Mouse (Mus musculus) embryo, embryonic 11.5 days (tissue): ENCODE data around the gene Slc26a3.
"Not testable (repeated sequence)": the region's sequence is repeated elsewhere in the genome, so short reads cannot be mapped to it uniquely, and the experiment has no call there.

ENCODE experiments used
- DNase-seq: peaks from one replicate; pipeline ENCODE4 v3.0.0-alpha.2; 2012; ENCODE audit warnings: low read depth, low spot score

The Slc26a3 gene

DNA sequence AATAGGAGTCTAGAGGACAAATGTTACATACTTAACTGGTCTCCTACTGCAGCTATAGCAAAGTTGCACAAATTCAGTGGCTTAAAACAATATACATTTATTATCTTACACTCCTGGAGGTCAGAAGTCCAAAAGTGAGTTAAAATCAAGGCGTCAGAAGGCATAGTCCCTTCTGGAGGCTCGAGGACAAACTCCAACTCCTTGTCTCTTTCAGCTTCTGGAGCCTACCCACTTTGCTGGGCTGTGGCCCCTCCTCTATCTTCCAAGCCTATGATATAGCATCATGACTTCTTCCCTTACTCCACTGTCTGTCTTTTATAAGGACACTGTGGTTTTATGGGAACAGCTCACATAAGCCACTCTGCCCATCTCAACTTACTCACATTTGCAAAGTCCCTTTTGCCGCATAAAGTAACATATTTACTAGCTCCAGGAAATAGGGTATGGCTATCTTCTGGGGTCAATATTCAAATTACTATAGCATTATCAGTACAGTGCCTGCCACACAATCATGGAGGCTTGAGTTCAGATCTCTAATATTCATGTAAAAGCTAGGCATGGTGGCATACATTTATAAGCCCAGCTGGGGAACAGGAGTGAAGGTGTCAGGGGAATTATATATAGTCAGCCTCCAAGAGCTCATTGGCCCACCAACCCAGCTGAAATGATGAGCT, 31.4 kb downstream of the Slc26a3 start:
- DNase-seq: no peak

DNA sequence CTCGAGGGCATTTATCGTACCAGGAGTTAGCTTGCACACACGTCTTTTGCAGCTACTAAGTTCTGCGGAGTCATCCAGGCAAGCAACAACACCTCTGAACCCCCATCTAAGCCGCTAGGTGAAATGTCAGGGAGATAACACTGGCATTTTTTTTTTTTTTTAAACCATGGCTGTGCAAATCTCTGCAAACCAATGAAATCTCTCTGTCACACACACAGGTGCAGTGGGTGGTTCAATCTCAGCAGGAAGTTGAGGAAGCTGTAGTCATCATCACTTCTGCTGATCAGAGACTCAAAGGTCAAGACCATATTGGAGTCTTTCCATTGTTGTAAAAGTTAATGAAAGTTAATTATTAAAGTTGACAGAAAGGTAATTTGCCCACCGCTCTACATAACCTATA, 47.1 kb downstream of the Slc26a3 start:
- DNase-seq: no peak

DNA sequence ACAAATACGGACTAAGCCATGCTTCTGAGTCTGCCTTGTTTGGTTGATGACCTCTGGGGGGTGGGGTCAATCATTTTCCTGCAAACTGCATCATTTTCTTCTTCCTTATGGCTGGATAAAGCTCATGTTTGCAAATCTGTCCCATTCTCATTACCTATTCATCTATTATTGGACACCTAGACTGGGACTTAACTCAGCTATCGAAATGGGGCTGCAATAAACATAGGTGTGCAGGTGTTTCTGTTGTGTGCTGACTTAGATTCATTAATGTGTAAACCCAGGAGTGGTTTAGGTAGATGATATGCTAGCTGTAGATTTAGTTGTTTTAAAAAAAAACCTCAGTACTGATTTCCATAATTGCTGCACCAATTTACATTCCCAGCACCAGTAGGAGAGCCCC, 48.9 kb downstream of the Slc26a3 start:
- no peak for DNase-seq

DNA sequence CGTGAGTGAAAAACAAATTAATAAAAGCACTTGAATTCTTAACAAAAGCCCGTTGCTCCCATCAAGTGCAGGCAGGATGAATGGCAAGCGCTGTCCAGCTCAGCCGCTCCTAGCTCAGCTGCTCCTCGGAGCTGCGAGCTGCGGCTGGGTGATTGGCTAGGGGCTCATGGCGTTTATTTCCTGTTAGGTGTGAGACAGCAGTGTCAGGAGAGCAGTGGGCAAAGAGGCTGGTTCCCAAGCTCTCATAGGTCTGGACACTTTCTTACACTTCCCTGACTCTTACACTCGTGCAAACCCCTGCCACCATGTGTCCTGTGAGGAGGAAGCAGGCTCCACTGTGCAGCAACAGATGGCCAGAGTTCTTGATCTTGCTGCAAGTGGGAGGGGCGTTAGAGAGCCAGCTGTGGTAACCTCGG, 53.5 kb downstream of the Slc26a3 start:
- peak; percentile 52 for DNase-seq

DNA sequence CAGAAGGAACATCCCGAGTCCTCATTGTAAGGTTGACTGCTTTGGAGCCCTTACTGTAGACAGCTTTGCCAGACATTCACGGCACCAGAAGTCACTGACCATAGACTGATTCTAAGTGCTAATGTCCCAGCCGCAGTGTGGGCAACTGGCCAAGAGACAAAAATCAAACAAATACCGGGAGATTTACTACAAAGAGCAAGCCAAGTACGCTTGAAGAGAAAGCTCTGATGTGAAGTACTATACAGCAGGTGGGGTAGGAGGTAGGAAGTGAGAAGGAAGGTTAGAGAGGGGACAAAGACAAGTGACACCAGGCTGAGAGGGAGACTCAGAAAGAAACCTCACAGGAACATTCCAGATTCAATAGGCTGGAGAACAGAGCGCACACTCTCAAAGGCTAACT, 54.2 kb downstream of the Slc26a3 start:
- no peak for DNase-seq

DNA sequence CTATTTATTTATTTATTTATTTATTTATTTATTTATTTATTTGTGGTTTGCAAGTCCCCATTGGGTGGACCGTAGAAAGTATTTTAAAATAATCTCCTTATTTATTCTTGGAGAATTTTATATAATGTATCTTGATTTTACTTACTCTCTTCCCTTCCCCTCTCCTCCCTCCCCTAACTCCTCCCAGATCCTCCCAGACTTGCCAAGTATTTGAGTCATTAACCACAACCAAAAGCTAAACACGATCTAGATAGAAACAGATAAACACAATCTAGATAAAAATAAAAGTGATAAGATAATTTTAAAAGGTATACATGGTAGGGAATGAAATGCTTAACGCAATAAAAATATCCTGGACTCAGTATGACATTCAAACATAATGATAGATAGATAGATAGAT, 58.7 kb downstream of the Slc26a3 start:
- DNase-seq: no peak

DNA sequence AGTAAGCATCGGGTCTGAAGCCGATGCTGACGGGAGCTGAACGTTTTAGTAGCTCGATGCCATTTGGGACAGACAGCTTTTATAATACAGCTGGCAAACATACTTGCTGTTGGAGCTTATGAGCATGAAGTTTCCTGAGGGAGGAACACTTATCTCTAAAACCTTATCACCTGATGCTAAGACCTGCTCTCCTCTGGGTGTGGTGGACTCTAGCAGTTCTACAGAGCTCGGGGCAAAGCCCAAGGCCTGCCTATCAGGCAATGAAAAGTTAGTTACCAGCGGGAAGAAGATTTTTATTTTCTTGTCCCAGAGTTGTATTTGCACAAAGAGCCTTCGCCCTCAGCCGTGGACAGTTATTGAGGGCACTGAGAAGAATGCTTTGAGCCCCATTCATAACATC, 65.6 kb downstream of the Slc26a3 start:
- no peak for DNase-seq

DNA sequence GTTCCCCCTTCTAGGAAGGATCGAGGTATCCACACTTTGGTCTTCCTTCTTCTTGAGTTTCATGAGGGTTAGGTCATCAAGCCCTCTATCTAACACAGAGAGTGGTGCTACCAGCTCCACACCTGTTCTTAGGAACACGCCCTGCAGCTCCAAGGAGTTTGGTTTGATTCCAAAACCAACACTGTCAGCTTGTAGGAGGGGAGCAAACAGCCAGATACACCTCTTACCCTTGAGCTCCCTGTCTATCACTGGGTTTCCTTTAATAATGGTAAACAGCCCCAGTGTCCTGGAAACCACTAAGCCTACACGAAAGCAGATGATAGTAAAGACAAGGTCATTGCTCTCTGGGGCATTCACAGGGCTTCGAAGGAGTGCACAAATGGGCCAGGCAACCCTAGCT, 67.8 kb downstream of the Slc26a3 start:
- no peak for DNase-seq

DNA sequence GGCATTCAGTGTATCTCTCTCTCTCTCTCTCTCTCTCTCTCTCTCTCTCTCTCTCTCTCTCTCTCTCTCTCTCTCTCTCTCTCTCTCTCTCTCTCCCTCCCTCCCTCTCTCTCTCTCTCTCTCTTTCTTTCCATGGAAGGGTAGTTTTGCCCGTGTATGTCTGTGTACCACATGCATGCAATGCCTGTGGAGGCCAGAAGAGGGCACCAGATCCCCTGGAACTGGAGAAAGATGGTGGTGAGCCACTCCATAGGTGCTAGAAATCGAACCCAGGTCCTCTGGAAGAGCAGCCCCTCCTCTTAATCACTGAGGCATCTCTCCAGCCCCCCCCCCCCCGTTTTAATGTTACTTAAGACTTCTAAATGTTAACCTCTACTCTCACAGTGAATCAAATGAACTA, 69.6 kb downstream of the Slc26a3 start:
- not testable (repeated sequence) for DNase-seq

DNA sequence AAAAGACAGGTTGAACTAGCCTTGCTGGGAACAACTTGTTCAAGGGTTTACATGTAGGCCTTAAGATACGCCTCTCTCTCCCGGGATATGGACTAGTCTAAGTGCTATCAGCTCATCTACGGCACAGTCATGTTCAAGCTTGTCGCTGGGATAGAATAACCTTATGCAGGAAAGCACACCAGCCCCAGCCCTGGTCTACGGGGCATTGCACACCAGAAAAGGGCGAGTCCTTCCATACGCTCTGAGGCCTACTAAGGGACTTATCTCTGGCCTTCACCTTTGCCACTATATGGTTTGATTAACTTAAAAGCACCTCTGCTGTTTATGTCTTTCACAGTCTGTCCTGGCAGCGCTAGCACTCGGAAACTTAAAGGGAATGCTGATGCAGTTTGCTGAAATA, 70.7 kb downstream of the Slc26a3 start:
- no peak for DNase-seq

DNA sequence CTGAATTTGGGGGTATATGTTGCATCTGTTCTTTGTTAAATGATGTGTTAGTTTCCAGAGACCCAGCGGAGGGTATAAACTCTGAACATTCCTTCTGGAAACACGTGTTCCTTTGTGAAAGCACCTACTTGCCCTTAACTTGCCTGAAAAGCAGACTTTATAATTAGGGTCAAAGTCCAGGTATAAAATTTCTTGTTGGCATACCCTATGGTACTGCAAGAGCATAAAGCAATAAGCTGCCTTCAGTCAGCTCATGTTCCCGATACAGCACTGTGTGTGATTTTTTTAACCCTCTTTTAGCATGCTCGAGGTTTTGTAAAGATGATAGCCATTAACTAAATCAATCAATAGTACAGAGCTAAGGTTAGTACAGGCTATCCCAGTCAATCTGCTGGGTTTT, 71.9 kb downstream of the Slc26a3 start:
- no peak for DNase-seq

DNA sequence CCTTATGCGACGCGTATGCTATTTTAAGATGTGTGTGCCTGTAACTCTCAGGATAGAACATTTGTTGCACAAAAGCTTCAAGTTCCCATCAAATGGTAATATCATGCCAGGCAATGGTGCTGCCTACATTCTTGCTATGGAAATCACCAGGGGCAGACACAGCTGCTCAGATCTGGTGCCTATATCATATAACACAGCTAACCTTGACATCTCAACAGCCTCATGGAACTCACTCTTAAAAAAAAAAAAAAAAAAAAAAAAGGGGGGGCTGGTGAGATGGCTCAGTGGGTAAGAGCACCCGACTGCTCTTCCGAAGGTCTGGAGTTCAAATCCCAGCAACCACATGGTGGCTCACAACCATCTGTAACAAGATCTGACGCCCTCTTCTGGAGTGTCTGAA, 87.5 kb downstream of the Slc26a3 start:
- not testable (repeated sequence) for DNase-seq

DNA sequence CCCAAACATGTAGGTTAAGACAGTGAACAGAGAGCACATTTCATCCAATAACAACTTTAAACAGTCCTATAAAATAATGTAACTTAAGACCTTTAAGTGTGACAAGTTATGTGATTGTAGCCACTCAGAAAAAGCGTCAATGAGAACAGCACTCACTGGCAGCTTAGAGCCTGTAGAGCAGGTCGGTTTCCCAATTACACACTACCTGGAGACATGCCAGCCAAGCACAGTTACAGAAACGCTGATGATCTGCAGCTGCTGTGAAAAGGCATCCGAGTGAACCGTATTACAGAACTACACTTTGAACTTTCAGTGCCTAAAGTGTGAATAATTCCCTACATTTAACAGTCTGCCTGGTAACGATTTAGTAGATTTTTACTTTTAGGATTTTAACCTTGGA, 95.8 kb downstream of the Slc26a3 start:
- no peak for DNase-seq

DNA sequence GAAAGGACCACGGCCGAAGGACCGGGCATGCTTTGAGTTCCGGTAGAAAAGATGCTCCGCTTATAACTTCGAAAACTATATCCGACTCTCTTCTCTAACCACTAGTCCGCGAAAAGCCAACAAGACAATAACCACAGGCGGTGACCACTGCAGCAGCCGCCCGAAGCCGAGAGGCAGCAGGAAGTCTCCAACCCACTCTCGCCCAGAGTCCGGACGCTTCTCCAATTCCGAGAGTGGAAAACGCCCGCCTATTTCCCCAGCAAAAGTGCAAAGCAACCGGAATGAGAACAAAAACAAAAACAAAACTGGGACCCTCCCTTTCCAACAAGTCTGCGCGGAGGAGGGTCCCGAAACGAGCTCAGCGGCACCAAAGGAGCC, 108.3 kb downstream of the Slc26a3 start:
- no peak for DNase-seq

DNA sequence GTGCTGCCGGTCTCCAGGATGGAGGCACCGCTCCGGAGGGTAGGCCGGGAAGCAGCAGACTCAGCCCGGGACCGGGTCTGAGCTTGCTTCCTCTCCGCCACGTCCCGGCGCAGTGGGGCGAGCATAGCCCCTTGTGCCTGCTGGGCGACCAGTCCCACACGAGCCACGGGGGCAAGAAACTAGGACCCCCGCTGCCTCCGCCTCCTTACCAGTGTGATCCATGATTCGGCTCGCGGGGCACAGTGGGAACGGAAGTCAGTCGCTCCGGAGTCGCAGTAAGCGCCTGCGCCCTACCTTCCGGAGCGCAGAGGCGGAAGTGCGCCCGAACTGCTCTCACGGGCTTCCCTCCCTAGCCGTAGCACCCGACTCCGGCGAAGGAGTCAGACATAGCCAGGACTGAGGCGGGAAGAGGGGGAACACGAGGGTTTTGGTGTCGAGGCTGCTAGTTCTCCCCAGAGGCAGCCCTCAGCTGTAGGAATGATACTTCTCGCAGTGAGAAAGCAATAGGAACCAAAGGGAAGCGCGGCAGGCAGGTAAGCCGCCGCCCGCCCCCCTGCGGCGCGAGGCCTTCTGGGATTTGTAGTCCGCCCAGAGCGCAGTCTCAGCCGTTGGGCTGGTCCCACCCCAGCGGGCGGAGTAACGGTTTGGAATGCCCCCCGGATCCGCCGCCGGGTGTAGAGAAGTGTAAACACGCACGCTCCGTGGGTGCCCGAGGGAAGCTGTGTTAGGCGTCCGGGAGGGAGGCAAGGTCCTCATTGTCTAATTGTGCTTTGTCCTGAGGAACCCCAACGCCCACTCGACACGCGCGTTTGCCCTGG, 108.9 kb downstream of the Slc26a3 start, which contains the start of gene Cbll1:
Gene Cbll1 (minus strand): TSS at position 303 of the 818 bp plus-strand sequence.
- DNase-seq: peak; percentile 91

DNA sequence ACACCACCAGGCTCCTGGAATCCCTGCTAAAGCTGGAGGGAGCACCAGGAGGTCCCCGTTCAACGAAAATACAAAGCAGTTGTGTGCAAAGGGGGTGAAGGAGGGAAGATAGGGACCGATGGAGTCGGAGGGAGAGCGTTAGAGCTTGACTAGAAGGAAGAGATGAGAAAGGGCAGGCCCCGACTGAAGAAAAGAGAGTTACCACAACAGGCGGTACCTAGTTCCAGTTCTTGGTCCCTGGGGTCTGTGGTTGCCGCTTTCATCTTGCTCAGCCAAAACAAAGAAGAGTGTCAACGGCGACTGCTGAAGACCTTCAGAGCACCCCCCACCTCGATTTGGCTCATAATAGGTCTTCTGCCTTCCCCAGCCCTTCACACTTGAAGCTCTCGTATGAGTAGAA, 109.5 kb downstream of the Slc26a3 start:
- no peak for DNase-seq

DNA sequence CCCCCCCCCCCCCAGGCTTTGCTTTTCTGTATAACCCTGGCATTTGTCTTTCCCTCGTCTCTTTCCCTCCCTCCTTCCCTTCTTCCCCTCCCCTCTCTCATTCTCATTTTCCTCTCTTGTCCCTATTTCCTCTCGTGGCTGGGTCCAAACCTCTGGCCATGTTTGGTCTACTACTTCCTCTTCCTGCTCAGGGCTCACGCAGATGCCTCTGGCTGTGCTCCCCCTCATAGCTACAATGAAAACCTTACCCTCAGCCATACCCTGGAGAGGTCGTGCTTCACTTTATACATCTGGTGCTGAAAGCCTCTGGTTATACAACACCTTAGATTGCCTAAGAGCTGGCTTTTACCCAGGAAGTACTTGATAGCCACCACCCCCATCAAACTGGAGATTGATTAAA, 110.6 kb downstream of the Slc26a3 start:
- DNase-seq: no peak

DNA sequence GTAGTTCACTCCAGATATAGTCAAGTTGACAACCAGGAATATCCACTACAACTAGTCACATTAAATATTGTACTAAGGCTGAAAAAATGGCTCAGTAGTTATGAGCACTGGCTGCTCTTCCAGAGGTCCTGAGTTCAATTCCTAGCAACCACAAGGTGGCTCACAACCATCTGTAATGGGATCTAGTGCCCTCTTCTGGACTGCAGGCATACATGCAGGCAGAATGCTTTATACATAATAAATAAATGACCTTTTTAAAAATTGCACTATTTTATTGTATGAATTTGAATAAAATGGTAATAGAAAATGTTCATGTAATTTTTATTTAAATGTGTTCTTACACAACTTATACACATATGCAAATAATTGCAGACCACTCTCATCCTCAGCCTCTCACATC, 112.5 kb downstream of the Slc26a3 start:
- no peak for DNase-seq

DNA sequence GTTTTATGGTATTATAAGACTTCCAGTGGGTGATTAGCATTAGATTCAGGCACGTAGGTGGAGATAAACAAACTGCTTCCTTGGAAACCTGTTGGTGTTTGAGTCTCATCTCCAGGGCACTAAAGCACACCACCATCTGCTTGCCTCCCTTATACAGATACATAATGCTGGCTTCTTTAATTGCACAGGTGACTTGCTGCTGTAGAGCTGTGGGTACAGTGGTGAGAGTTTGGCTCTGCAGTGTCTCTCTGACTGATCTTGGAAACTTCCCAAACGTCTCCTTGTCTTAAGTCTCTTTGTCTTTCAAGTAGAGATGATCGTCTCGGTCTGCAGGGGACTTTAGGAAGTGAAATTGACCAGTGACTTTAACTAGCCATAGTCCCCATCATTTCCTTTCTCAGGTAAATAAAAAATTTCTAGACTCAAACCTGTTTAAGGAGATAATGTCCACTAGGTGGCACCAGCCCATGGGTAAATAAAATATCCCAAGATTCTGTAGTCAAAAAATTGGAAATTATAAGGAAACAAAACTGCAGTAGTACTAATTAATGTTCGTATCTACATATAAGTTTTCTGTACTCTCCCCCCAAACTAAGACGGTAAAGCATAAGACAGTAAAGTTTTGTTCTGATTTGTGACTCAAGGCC, 117.2 kb downstream of the Slc26a3 start:
- no peak for DNase-seq

DNA sequence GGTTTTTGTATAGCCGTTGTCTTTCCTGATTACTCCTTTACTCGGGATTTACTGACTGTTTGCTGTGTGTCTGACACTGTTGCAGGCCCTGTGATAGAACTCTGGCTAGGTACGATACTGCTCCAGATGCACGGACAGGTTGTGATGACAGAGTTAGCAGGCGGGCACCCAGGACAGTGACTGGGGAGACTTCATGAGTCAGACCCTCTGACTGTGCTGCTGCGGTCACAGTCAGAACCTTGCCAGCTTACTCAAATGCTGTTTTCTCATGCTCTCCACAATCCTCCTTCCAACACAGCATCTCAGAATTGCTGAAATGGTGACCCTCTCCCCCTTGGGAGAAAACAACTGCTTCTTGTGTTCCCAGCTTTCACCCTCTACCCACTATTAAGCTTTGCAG, 117.8 kb downstream of the Slc26a3 start:
- no peak for DNase-seq

DNA sequence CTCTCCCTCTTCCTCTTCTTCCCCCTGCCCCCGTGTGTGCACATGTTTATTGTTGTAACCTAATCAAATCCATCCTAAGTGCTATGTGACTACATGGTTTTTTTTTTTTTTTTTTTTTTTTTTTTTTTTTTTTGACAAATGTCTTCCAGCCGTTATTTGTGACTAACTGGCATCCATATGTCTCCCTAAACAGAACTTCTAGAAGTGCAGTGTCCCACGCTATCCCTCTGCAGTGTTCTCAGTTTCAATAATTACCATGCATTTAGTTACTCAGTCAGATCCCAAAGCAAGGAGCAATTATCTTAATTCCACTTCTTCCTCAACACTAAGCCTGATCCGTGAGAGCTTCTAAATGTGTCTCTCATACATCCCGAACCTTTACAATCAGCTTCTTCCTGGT, 120.5 kb downstream of the Slc26a3 start:
- no peak for DNase-seq

DNA sequence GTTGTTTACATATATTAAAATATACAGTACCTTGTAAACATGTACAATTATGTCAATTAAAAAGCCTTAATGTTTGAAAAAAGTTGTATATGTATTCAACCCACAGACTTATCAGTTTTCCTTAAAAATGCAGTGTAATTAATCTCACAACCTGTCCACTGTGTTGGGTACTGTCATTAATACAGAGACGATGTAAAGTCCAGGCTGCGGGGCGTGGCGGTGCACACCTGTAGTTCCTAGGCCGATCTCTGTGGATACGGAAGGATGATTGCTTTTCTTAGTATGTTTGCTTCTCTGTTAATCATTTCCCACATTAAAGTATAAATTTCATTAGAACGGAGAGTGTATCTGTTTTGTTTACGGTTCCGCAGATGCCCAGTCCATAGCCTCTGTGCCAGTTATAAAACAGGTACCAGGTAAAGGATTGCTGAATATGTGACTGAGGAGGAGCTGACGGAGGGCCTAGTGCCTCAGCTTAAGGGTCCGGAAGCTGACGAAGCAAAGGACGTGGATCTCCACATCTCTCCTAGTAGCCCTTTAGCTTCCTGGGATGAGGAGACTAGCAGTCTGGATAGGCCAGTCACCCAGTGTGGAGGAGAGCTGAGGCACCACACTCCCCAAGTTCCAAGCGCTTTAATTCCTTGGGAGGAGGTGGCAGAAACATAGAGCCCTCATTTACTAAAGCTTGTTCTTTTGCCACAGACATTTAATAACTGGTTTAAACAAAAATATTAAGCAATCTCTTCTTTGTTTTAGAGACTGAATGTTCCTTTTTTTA, 122.2 kb downstream of the Slc26a3 start:
- DNase-seq: no peak
